Mouse (Mus musculus) liver, adult 2 months (tissue): ENCODE results near the gene Nfix.

Experiments
- CTCF ChIP-seq: fragments of 200-500 bp; IDR thresholded peaks from 2 replicates; pipeline ENCODE4 v1.5.1; 2011; ENCODE audit warnings: low read depth, low read length, control low read depth
- POLR2A ChIP-seq: fragments of 200-500 bp; IDR thresholded peaks from 2 replicates; pipeline ENCODE4 v1.6.1; 2011; ENCODE audit warnings: low read length, control low read depth; ENCODE audit not compliant: insufficient read depth; ENCODE audit errors: extremely low read depth

GRCm38 (mm10) chr8:84708774-84709475, 91.2 kb downstream of the Nfix start:
- peak; percentile 93 for TF ChIP-seq CTCF
- TF ChIP-seq POLR2A: no peak
